Mouse (Mus musculus): ENCODE results near the gene Tmtc2.

The Tmtc2 gene

GRCm38 (mm10) chr10:105492485-105492884, 81.8 kb downstream of the Tmtc2 start:
- no peak for DNase-seq

- no peak for DNase-seq
These were observed 83.5 kb downstream of the Tmtc2 start for GRCm38 (mm10) chr10:105490748-105491147.

- no peak for DNase-seq
These were observed 84.1 kb downstream of the Tmtc2 start for GRCm38 (mm10) chr10:105489970-105490735.

- no peak for DNase-seq
These were observed 87.3 kb downstream of the Tmtc2 start for GRCm38 (mm10) chr10:105486977-105487376.

- DNase-seq: no peak
These were observed 89.7 kb downstream of the Tmtc2 start for GRCm38 (mm10) chr10:105484355-105485094.

GRCm38 (mm10) chr10:105479771-105480170, 94.5 kb downstream of the Tmtc2 start:
- DNase-seq: no peak

GRCm38 (mm10) chr10:105477623-105478238, 96.5 kb downstream of the Tmtc2 start:
- DNase-seq: no peak

- DNase-seq: no peak
These were observed 100.0 kb downstream of the Tmtc2 start for GRCm38 (mm10) chr10:105474162-105474830.

- no peak for DNase-seq
These were observed 109.9 kb downstream of the Tmtc2 start for GRCm38 (mm10) chr10:105464378-105464777.

- DNase-seq: no peak
These were observed 120.8 kb downstream of the Tmtc2 start for GRCm38 (mm10) chr10:105453441-105453840.

- DNase-seq: no peak
These were observed 127.1 kb downstream of the Tmtc2 start for GRCm38 (mm10) chr10:105447191-105447590.

- no peak for DNase-seq
These were observed 129.9 kb downstream of the Tmtc2 start for GRCm38 (mm10) chr10:105444309-105444708.

GRCm38 (mm10) chr10:105434879-105435278, 139.4 kb downstream of the Tmtc2 start:
- no peak for DNase-seq

GRCm38 (mm10) chr10:105430885-105431284, 143.4 kb downstream of the Tmtc2 start:
- DNase-seq: no peak

- DNase-seq: no peak
These were observed 144.0 kb downstream of the Tmtc2 start for GRCm38 (mm10) chr10:105430232-105430631.

GRCm38 (mm10) chr10:105428080-105428479, 146.2 kb downstream of the Tmtc2 start:
- DNase-seq: no peak

GRCm38 (mm10) chr10:105427625-105428024, 146.6 kb downstream of the Tmtc2 start:
- no peak for DNase-seq

GRCm38 (mm10) chr10:105425052-105425451, 149.2 kb downstream of the Tmtc2 start:
- DNase-seq: no peak

- DNase-seq: no peak
These were observed 151.1 kb downstream of the Tmtc2 start for GRCm38 (mm10) chr10:105423187-105423586.

- no peak for DNase-seq
These were observed 156.3 kb downstream of the Tmtc2 start for GRCm38 (mm10) chr10:105417845-105418383.

- DNase-seq: no peak
These were observed 157.7 kb downstream of the Tmtc2 start for GRCm38 (mm10) chr10:105416601-105417000.

- DNase-seq: no peak
These were observed 168.3 kb downstream of the Tmtc2 start for GRCm38 (mm10) chr10:105405856-105406527.

Data from cerebellum, adult 9-11 months (tissue).